Mouse (Mus musculus): ENCODE measurements around the gene Zfp276. TPM values are rescaled to one million over a fixed set of nuclear protein-coding genes. Genes with fewer than 3 reads are reported as not detected.
"Not testable (repeated sequence)": the region's sequence is repeated elsewhere in the genome, so short reads cannot be mapped to it uniquely, and the experiment has no call there.

Zfp276 gene
- polyA plus RNA-seq, 2 experiments = 19.9 to 44.2 TPM

DNA sequence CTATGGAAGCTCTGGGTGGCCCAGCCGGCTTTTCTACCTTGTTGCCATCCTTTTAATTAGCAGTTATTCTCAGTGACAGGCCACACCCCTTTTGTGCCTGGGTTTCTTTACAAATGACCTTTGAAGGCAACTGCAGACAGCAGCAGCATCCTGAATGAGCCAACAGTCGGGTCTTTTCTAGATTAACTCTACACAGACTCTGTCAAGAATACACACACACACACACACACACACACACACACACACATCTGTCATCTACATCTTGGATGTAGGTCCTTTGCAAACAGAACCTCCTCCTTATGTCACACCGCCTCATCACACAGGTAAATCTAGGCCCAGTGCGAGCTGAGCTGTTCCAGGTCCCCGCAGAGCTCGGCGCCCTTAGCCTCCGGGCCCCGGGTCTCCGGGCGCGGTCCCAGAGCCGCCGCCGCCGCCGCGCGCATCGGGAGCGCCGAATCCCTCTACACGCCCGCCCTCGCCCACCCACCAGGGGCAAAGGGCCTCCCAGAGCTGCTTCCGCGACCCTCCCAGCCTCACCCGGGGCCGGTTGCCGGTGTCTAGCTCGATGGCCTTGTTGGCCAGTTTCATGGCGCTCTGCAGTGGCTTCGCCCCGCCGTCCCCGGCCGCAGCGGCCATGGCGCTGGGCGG lies 420 bp upstream of the Zfp276 start:
- 3% methylated on average over 34 of the region's 40 CpGs for WGBS
- Histone ChIP-seq H3K4me2 (replicated peaks; ENCODE audit: low read depth, low read length, severe bottlenecking) (peak overlapping the region; percentile 72), H3K4me3 (replicated peaks; ENCODE audit: low read length) (peak overlapping the region; percentile 83), H3K27ac (replicated peaks; ENCODE audit: low read depth, low read length) (peak overlapping the region; percentile 78), H3K9me3 (ENCODE audit: control insufficient read depth, low read length) (no peaks in the 10 kb centered on the region), H3K4me1 (ENCODE audit: control insufficient read depth, insufficient read depth, low read length) (peaks cover 19% of the 10 kb centered on the region), H3K36me3 (ENCODE audit: control insufficient read depth, insufficient read depth, low read length) (peaks cover 60% of the 10 kb centered on the region), H3K27me3 (ENCODE audit: control insufficient read depth, insufficient read depth, low read length) (no peaks in the 10 kb centered on the region), H3K9ac (ENCODE audit: low read depth, low read length, severe bottlenecking) (peak overlapping the region; percentile 94)
- peak; percentile 58 for ATAC-seq (ENCODE audit: low FRiP score, low read depth)
- TF ChIP-seq POLR2A (IDR thresholded peaks at IDR 0.05; ENCODE audit: borderline replicate concordance, extremely low read depth, insufficient read depth, insufficient read length) = peak; percentile 61; the same call in 1 of the 2 replicates
- no peak for DNase-seq (ENCODE audit: low spot score)

DNA sequence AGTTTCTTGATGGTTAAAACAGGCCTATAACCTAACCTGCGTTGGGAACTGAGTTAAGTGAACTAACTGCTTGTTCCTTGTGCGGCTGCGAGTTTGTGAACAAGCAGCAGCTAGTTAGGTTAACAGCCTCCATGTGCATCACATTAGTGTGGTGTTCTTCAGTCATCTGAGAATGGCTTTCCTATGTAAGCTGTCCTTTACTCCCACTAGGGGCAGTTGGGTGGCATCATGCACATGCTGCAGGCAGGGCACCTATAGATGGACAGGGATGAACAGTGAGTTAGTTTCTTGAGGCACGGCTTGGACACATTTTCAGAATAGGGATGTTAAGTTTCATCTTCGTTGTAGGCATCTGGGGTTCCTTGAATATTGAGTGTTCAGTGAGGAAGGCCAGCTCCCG lies 1.2 kb downstream of the Zfp276 start:
- no peak for TF ChIP-seq POLR2A (IDR thresholded peaks at IDR 0.05; ENCODE audit: borderline replicate concordance, extremely low read depth, insufficient read depth, insufficient read length)
- Histone ChIP-seq H3K4me2 (replicated peaks; ENCODE audit: low read depth, low read length, severe bottlenecking) (peak overlapping the region; percentile 72), H3K4me3 (replicated peaks; ENCODE audit: low read length) (peak overlapping the region; percentile 83), H3K36me3 (ENCODE audit: control insufficient read depth, insufficient read depth, low read length) (peaks cover 61% of the 10 kb centered on the region), H3K27ac (replicated peaks; ENCODE audit: low read depth, low read length) (no peak overlapping the region), H3K4me1 (ENCODE audit: control insufficient read depth, insufficient read depth, low read length) (peaks cover 19% of the 10 kb centered on the region), H3K9me3 (ENCODE audit: control insufficient read depth, low read length) (no peaks in the 10 kb centered on the region), H3K27me3 (ENCODE audit: control insufficient read depth, insufficient read depth, low read length) (no peaks in the 10 kb centered on the region), H3K9ac (ENCODE audit: low read depth, low read length, severe bottlenecking) (peak overlapping the region; percentile 94)
- DNase-seq (ENCODE audit: low spot score) (no peak), ATAC-seq (ENCODE audit: low FRiP score, low read depth) (no peak)
- 60% methylated on average over 6 of the region's 6 CpGs for WGBS

DNA sequence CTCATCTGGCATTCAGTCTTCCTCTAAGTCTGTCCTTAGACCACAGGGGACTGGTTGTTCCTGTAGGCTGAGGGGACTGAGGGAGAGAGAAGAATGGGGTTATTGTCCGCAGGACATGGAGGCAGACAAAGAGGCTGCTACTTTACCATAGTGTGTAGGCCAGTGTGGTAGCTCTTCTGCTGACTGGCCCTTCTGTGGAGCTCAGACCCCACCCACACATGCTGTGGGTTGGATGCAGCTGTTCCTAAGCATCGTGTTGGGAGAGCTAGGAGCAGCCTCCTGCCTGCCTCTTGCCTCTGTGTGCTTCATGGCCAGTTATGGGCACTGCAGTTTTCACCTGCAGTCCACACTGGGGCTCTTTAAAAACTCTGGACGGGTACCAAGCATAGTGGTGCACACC lies 3.1 kb downstream of the Zfp276 start:
- no peak overlapping the region for H3K4me2 ChIP-seq (replicated peaks; ENCODE audit: low read depth, low read length, severe bottlenecking)
- peaks cover 49% of the 10 kb centered on the region for H3K36me3 ChIP-seq (ENCODE audit: control insufficient read depth, insufficient read depth, low read length)
- no peak overlapping the region for H3K9ac ChIP-seq (ENCODE audit: low read depth, low read length, severe bottlenecking)
- H3K9me3 ChIP-seq (ENCODE audit: control insufficient read depth, low read length) = no peaks in the 10 kb centered on the region
- no peak overlapping the region for H3K27ac ChIP-seq (replicated peaks; ENCODE audit: low read depth, low read length)
- H3K4me1 ChIP-seq (ENCODE audit: control insufficient read depth, insufficient read depth, low read length) = peaks cover 19% of the 10 kb centered on the region
- no peak for ATAC-seq (ENCODE audit: low FRiP score, low read depth)
- WGBS = 96% methylated on average over 3 of the region's 3 CpGs
- TF ChIP-seq POLR2A (IDR thresholded peaks at IDR 0.05; ENCODE audit: borderline replicate concordance, extremely low read depth, insufficient read depth, insufficient read length) = no peak
- H3K27me3 ChIP-seq (ENCODE audit: control insufficient read depth, insufficient read depth, low read length) = no peaks in the 10 kb centered on the region
- H3K4me3 ChIP-seq (replicated peaks; ENCODE audit: low read length) = no peak overlapping the region
- no peak for DNase-seq (ENCODE audit: low spot score)

DNA sequence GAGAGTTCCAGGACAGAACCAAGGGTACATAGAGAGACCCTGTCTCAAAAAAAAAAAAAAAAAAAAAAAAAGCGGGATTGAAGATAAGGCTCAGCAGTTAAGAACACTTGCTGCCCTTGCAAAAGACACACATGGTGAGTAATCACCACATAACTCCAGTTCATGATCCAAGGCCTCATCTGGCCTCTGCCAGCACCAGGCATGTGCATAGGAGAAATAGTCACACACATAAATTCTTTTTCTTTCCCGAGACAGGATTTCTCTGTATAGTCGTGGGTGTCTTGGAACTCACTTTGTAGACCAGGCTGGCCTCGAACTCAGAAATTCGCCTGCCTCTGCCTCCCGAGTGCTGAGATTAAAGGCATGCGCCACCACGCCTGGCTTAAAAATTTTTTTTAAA lies 3.6 kb downstream of the Zfp276 start:
- not testable (repeated sequence) for DNase-seq (ENCODE audit: low spot score); H3K9ac ChIP-seq (ENCODE audit: low read depth, low read length, severe bottlenecking); H3K9me3 ChIP-seq (ENCODE audit: control insufficient read depth, low read length); H3K4me3 ChIP-seq (replicated peaks; ENCODE audit: low read length); H3K27ac ChIP-seq (replicated peaks; ENCODE audit: low read depth, low read length); H3K27me3 ChIP-seq (ENCODE audit: control insufficient read depth, insufficient read depth, low read length); H3K4me2 ChIP-seq (replicated peaks; ENCODE audit: low read depth, low read length, severe bottlenecking); ATAC-seq (ENCODE audit: low FRiP score, low read depth)
- WGBS = 88% methylated on average over 7 of the region's 8 CpGs
- Histone ChIP-seq H3K4me1 (ENCODE audit: control insufficient read depth, insufficient read depth, low read length) (peaks cover 18% of the 10 kb centered on the region), H3K36me3 (ENCODE audit: control insufficient read depth, insufficient read depth, low read length) (peaks cover 51% of the 10 kb centered on the region)

DNA sequence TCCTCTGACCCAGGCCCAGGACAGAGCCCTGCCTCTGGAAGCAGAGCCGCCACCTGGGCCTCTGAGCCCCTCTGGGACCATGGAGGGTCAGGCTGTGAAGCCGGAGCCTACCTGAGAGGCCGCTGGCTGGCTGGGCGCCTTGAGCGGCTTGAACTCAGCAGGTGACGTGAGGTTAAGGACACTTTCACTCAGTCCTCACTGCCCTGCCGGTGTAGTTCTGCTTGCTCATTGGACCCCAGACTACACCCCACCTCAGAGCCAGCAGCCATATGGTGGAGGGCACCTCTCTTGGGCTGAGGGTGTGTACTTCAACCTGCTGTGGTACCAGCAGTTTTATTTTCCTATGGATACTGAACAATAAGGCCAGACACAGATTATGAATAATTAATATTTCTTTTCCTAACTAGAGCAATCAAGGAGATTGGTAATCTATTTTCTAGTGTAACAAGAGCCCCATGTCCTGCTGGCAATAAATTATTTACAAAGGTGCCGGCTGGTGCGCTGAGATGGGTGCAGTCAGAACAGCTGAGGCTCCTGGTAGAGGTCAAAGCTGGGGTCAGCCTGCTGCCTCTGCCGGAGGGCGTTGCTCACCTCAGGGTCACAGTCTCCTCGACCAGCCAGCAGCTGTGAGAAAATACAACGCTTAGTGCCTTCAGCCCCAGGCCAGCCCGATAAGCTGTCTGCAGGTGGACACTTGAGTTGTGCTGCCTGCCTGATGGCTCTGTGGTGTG lies 14.1 kb downstream of the Zfp276 start:
- Histone ChIP-seq H3K9me3 (ENCODE audit: control insufficient read depth, low read length) (no peaks in the 10 kb centered on the region), H3K36me3 (ENCODE audit: control insufficient read depth, insufficient read depth, low read length) (peaks cover 73% of the 10 kb centered on the region), H3K4me2 (replicated peaks; ENCODE audit: low read depth, low read length, severe bottlenecking) (no peak overlapping the region), H3K9ac (ENCODE audit: low read depth, low read length, severe bottlenecking) (no peak overlapping the region), H3K27ac (replicated peaks; ENCODE audit: low read depth, low read length) (no peak overlapping the region), H3K27me3 (ENCODE audit: control insufficient read depth, insufficient read depth, low read length) (no peaks in the 10 kb centered on the region), H3K4me3 (replicated peaks; ENCODE audit: low read length) (no peak overlapping the region), H3K4me1 (ENCODE audit: control insufficient read depth, insufficient read depth, low read length) (no peaks in the 10 kb centered on the region)
- no peak for TF ChIP-seq POLR2A (IDR thresholded peaks at IDR 0.05; ENCODE audit: borderline replicate concordance, extremely low read depth, insufficient read depth, insufficient read length)
- whole genome bisulfite sequencing = 72% methylated on average over 14 of the region's 14 CpGs
- ATAC-seq (ENCODE audit: low FRiP score, low read depth) (no peak), DNase-seq (ENCODE audit: low spot score) (no peak)
